Mouse (Mus musculus): ENCODE results near the gene Gm4871. TPM values are rescaled to one million over a fixed set of nuclear protein-coding genes. Genes with fewer than 3 reads are reported as not detected.
"Not testable (repeated sequence)": the region's sequence is repeated elsewhere in the genome, so short reads cannot be mapped to it uniquely, and the experiment has no call there.

The Gm4871 gene
- total and polyA plus RNA-seq, 2 experiments from 2014 or later = not detected

- H3K9ac ChIP-seq (replicated peaks; ENCODE audit: low read length); DNase-seq (ENCODE audit: low spot score); H3K27me3 ChIP-seq (ENCODE audit: insufficient read depth, low read length); ATAC-seq; H3K4me3 ChIP-seq (ENCODE audit: low read length); H3K36me3 ChIP-seq (ENCODE audit: insufficient read depth, low read length); H3K4me1 ChIP-seq (ENCODE audit: insufficient read depth, low read length); H3K27ac ChIP-seq; H3K4me2 ChIP-seq (ENCODE audit: low read depth, low read length); H3K9me3 ChIP-seq (ENCODE audit: low read length): not testable (repeated sequence)
- 22% methylated on average over 2 of the region's 2 CpGs for WGBS
- 0 out of 2 replicates have a peak, but pooled peaks have one; percentile 2 for TF ChIP-seq CTCF (IDR thresholded peaks at IDR 0.05; ENCODE audit: low read depth)
Observed at GRCm38 (mm10) chr5:145016761-145017160, 15.8 kb downstream of the Gm4871 start.

- Histone ChIP-seq H3K9me3 (ENCODE audit: low read length) (no peaks in the 10 kb centered on the region), H3K27me3 (ENCODE audit: insufficient read depth, low read length) (no peaks in the 10 kb centered on the region), H3K4me3 (ENCODE audit: low read length) (no peak overlapping the region), H3K36me3 (ENCODE audit: insufficient read depth, low read length) (no peaks in the 10 kb centered on the region), H3K9ac (replicated peaks; ENCODE audit: low read length) (no peak overlapping the region), H3K27ac (no peak overlapping the region), H3K4me1 (ENCODE audit: insufficient read depth, low read length) (no peaks in the 10 kb centered on the region), H3K4me2 (ENCODE audit: low read depth, low read length) (no peak overlapping the region)
- 83% methylated on average over 1 of the region's 1 CpGs for WGBS
- no peak for DNase-seq (ENCODE audit: low spot score)
- no peak for TF ChIP-seq CTCF (IDR thresholded peaks at IDR 0.05; ENCODE audit: low read depth)
- ATAC-seq = no peak
Observed at GRCm38 (mm10) chr5:145014278-145014677, 18.3 kb downstream of the Gm4871 start.

DNA sequence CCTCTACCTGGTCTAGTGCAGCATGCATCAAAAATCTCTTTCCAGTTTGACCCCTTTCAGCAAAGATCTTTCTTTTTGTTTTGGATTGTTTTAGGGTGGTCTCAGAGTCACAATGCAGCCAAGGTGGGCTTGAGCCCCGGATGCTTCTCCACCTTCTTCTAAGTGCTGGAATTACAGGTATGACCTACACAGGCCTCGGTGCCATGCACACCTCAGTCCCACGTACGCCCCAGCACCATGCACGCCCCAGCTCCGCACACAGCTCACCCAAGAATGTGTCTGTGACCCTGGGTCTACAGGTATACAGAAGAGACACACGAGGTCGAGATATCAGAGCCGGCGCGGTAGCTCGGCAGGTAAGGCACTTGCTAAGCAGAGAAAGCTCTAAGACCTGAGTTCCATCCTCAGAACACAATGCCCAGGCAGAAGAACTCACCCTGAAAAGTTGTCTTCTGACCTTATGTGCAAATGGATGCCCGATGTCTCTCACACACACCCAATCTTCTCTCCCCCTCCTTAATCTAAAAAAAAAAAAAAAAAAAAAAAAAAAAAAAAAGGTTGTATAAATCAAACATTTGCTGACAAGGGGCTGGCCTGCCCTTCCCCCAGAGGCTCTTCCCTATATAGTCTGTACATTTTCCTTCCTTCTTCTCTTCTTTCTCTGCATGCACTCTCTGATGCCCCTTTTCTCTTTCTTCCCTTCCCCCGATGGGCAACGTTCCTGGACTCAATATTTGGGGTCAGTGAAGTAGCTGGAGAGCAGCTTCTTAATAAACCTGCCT is 23.5 kb downstream of the Gm4871 start:
- Histone ChIP-seq H3K4me3 (ENCODE audit: low read length) (no peak overlapping the region), H3K27ac (no peak overlapping the region), H3K9me3 (ENCODE audit: low read length) (no peaks in the 10 kb centered on the region), H3K36me3 (ENCODE audit: insufficient read depth, low read length) (no peaks in the 10 kb centered on the region), H3K9ac (replicated peaks; ENCODE audit: low read length) (no peak overlapping the region), H3K4me2 (ENCODE audit: low read depth, low read length) (no peak overlapping the region), H3K4me1 (ENCODE audit: insufficient read depth, low read length) (no peaks in the 10 kb centered on the region), H3K27me3 (ENCODE audit: insufficient read depth, low read length) (no peaks in the 10 kb centered on the region)
- ATAC-seq (no peak), DNase-seq (ENCODE audit: low spot score) (no peak)
- WGBS = 91% methylated on average over 15 of the region's 15 CpGs
- no peak for TF ChIP-seq CTCF (IDR thresholded peaks at IDR 0.05; ENCODE audit: low read depth)

DNA sequence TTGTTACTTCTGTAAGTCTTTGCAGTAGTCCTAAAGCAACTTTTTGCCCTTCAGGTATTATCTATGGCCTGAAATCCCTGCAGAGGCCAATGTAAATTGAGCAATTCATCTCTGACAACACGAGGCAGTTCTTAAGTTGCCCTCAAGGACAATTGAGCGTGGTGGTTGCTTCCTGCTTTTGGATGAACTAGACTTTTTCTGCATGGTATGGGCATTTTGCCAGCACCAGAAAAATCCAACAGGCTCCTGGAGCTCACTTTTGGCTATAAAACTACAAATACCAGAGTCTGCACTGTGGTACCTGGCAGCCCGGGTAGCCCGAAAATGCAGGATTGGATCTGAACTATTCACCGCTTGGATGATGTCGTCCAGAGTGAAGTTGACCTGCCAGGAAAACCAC is 27.0 kb downstream of the Gm4871 start:
- ATAC-seq (no peak), DNase-seq (ENCODE audit: low spot score) (no peak)
- Histone ChIP-seq H3K4me1 (ENCODE audit: insufficient read depth, low read length) (no peaks in the 10 kb centered on the region), H3K9me3 (ENCODE audit: low read length) (no peaks in the 10 kb centered on the region), H3K27ac (no peak overlapping the region), H3K27me3 (ENCODE audit: insufficient read depth, low read length) (no peaks in the 10 kb centered on the region), H3K4me3 (ENCODE audit: low read length) (no peak overlapping the region), H3K4me2 (ENCODE audit: low read depth, low read length) (no peak overlapping the region), H3K36me3 (ENCODE audit: insufficient read depth, low read length) (no peaks in the 10 kb centered on the region), H3K9ac (replicated peaks; ENCODE audit: low read length) (no peak overlapping the region)
- WGBS = 77% methylated on average over 6 of the region's 6 CpGs
- no peak for TF ChIP-seq CTCF (IDR thresholded peaks at IDR 0.05; ENCODE audit: low read depth)

DNA sequence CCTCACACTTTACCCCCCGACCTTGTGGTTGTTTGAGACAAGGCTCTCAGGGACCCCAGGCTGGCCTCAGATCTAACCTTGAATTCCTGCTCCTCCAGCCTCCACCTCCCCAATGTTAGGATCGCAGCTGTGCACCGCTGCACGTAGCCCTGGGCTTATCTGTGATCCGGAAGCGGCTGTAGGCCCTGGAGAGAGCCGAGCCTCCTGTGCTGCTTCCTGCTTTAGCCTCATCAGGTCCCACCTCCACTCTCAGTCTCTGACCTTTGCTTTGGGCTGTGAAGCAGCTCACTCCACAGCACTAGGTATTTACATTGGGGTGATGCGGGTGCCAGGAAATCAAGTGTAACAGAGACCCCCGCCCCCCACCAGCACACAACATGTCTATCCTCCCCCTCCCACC is 28.1 kb downstream of the Gm4871 start:
- Histone ChIP-seq H3K9me3 (ENCODE audit: low read length) (no peaks in the 10 kb centered on the region), H3K27ac (no peak overlapping the region), H3K4me2 (ENCODE audit: low read depth, low read length) (no peak overlapping the region), H3K4me3 (ENCODE audit: low read length) (no peak overlapping the region), H3K36me3 (ENCODE audit: insufficient read depth, low read length) (no peaks in the 10 kb centered on the region), H3K9ac (replicated peaks; ENCODE audit: low read length) (no peak overlapping the region), H3K4me1 (ENCODE audit: insufficient read depth, low read length) (no peaks in the 10 kb centered on the region), H3K27me3 (ENCODE audit: insufficient read depth, low read length) (no peaks in the 10 kb centered on the region)
- DNase-seq (ENCODE audit: low spot score) (no peak), ATAC-seq (no peak)
- 86% methylated on average over 9 of the region's 9 CpGs for WGBS
- no peak for TF ChIP-seq CTCF (IDR thresholded peaks at IDR 0.05; ENCODE audit: low read depth)

DNA sequence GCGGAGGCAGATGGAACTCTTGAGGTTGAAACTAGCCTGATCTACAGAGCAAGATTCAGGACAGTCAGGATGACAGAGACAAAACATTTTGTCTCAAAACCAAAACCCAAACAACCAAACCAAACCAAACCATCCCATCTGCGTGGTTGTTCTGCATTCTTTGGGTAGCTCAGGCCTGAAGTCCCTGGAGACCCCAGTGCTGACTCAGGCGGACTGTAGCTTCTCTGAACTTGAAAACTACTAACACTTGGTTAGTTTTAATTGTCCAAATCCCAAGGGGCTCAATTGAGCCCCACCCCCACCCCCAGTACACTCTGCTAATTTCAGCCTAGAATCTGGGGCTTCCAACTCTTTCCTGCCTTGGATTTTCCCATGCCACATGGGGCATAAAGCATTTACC is 29.2 kb downstream of the Gm4871 start:
- H3K9ac ChIP-seq (replicated peaks; ENCODE audit: low read length) = no peak overlapping the region
- no peak for DNase-seq (ENCODE audit: low spot score)
- no peaks in the 10 kb centered on the region for H3K9me3 ChIP-seq (ENCODE audit: low read length)
- ATAC-seq = no peak
- H3K4me1 ChIP-seq (ENCODE audit: insufficient read depth, low read length) = no peaks in the 10 kb centered on the region
- no peak overlapping the region for H3K4me3 ChIP-seq (ENCODE audit: low read length)
- H3K4me2 ChIP-seq (ENCODE audit: low read depth, low read length) = no peak overlapping the region
- 83% methylated on average over 3 of the region's 3 CpGs for WGBS
- no peaks in the 10 kb centered on the region for H3K36me3 ChIP-seq (ENCODE audit: insufficient read depth, low read length)
- TF ChIP-seq CTCF (IDR thresholded peaks at IDR 0.05; ENCODE audit: low read depth) = no peak
- H3K27ac ChIP-seq = no peak overlapping the region
- H3K27me3 ChIP-seq (ENCODE audit: insufficient read depth, low read length) = no peaks in the 10 kb centered on the region

GRCm38 (mm10) chr5:144998491-144998890 is 34.1 kb downstream of the Gm4871 start:
- Histone ChIP-seq H3K27ac (no peak overlapping the region), H3K4me3 (ENCODE audit: low read length) (no peak overlapping the region), H3K4me2 (ENCODE audit: low read depth, low read length) (no peak overlapping the region), H3K27me3 (ENCODE audit: insufficient read depth, low read length) (no peaks in the 10 kb centered on the region), H3K4me1 (ENCODE audit: insufficient read depth, low read length) (no peaks in the 10 kb centered on the region), H3K9ac (replicated peaks; ENCODE audit: low read length) (no peak overlapping the region), H3K36me3 (ENCODE audit: insufficient read depth, low read length) (no peaks in the 10 kb centered on the region), H3K9me3 (ENCODE audit: low read length) (no peaks in the 10 kb centered on the region)
- DNase-seq (ENCODE audit: low spot score) = peak; percentile 53
- peak; percentile 71 for TF ChIP-seq CTCF (IDR thresholded peaks at IDR 0.05; ENCODE audit: low read depth)
- WGBS = 40% methylated on average over 2 of the region's 2 CpGs
- ATAC-seq = no peak

Data from hindbrain, postnatal 0 days (tissue).